ENCODE assay signal across 11 mouse cellular contexts in the genomic region with DNA sequence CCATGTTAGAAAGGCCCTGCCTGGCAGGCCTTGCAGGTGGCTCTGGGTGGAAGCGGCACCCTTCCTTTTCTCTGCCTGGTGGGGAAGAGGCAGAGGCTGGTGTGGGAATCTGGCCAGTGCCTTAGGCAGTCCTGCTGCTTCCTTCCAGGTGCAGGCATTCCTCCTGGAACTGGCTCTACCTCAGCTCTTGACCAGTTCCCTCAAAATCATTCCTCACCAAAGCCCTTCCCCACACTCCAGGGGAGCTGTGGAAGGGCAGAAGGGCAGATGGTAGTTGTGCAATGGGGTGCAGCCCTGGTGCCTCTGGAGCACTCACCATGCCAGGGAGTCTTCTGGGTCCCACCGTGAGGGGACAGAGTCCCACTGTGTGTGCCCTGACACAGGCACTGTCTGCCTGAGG. TPM values are rescaled to one million over a fixed set of nuclear protein-coding genes. Genes with fewer than 3 reads are reported as not detected.
DNase-seq lines count a peak whose midpoint lies in the region; ATAC-seq and TF ChIP-seq lines count a peak whose summit lies in the region.
"Had no signal": no experiment of that assay in that cellular context is flagged by ENCODE, and none has a peak within 500 bp of the region (broad histone marks: within the 10 kb centered on the region; RNA-seq: fewer than 3 reads in every experiment).

No protein-coding gene starts in this region.

- H3K36me3 ChIP-seq in kidney, embryonic 15.5 days: no peaks in the 10 kb centered on the region
- no peaks in the 10 kb centered on the region; the same call in 1 of the 2 replicates for H3K36me3 ChIP-seq in kidney, embryonic 14.5 days (ENCODE audit: control insufficient read depth, insufficient read depth, low read length)
- no peaks in the 10 kb centered on the region for H3K36me3 ChIP-seq in ES-Bruce4 (ENCODE audit: control insufficient read depth, insufficient read depth, low read length, poor library complexity, severe bottlenecking)
- H3K36me3 ChIP-seq in embryonic facial prominence, embryonic 14.5 days (ENCODE audit: control insufficient read depth, insufficient read depth, low read length): no peaks in the 10 kb centered on the region
- H3K36me3 ChIP-seq in limb, embryonic 14.5 days (ENCODE audit: control insufficient read depth, insufficient read depth, low read length): 0 out of 2 replicates have a peak, but pooled peaks cover 2% of the 10 kb centered on the region

- H3K4me1 ChIP-seq in kidney, embryonic 15.5 days: peaks cover 84% of the 10 kb centered on the region
- peaks cover 47% of the 10 kb centered on the region for H3K4me1 ChIP-seq in kidney, embryonic 14.5 days (ENCODE audit: control insufficient read depth, insufficient read depth, low read length)
- peaks cover 10% of the 10 kb centered on the region for H3K4me1 ChIP-seq in ES-Bruce4 (ENCODE audit: control insufficient read depth, insufficient read depth, low read length)
- peaks cover 45% of the 10 kb centered on the region for H3K4me1 ChIP-seq in embryonic facial prominence, embryonic 14.5 days (ENCODE audit: control insufficient read depth, insufficient read depth, low read length)
- peaks cover 41% of the 10 kb centered on the region for H3K4me1 ChIP-seq in limb, embryonic 14.5 days (ENCODE audit: control insufficient read depth, insufficient read depth, low read length)

- TF ChIP-seq CTCF in ES-Bruce4 (IDR thresholded peaks at IDR 0.05; ENCODE audit: low read depth, low read length): no peak

- no peak for TF ChIP-seq EP300 in ES-Bruce4 (IDR thresholded peaks at IDR 0.05; ENCODE audit: insufficient read depth, low read depth, low read length)

- no peak for DNase-seq in embryonic facial prominence, embryonic 14.5 days (ENCODE audit: low spot score)
- DNase-seq in limb, embryonic 14.5 days (ENCODE audit: low spot score): no peak
- no peak for DNase-seq in spleen, adult 12 weeks (ENCODE audit: low spot score)
- no peak for DNase-seq in left cerebral cortex, postnatal 25 days (ENCODE audit: low spot score in 2 of 2)
- DNase-seq: cerebellum, postnatal 14 days; gastrocnemius, postnatal 36 days had no signal

- intact Hi-C loops in left cerebral cortex, postnatal 25 days (cut with DNase I): no loop called here

- H3K9ac ChIP-seq in kidney, embryonic 15.5 days: no peak overlapping the region
- H3K9ac ChIP-seq in kidney, embryonic 14.5 days (ENCODE audit: low read depth, low read length): no peak overlapping the region
- H3K9ac ChIP-seq in ES-Bruce4 (ENCODE audit: low read depth, poor library complexity, severe bottlenecking): peak overlapping the region; percentile 40
- H3K9ac ChIP-seq in embryonic facial prominence, embryonic 14.5 days (ENCODE audit: low read depth, low read length): no peak overlapping the region
- no peak overlapping the region for H3K9ac ChIP-seq in limb, embryonic 14.5 days (ENCODE audit: low read depth, low read length, severe bottlenecking)

- no peak overlapping the region for H3K4me3 ChIP-seq in kidney, embryonic 15.5 days (replicated peaks)
- H3K4me3 ChIP-seq in kidney, embryonic 14.5 days (ENCODE audit: low read length): no peak overlapping the region
- H3K4me3 ChIP-seq in ES-Bruce4 (ENCODE audit: low read depth, low read length): no peak overlapping the region
- H3K4me3 ChIP-seq in embryonic facial prominence, embryonic 14.5 days (ENCODE audit: low read depth, low read length): no peak overlapping the region
- H3K4me3 ChIP-seq in limb, embryonic 14.5 days (replicated peaks; ENCODE audit: low read length): no peak overlapping the region

- H3K27me3 ChIP-seq in kidney, embryonic 15.5 days: no peaks in the 10 kb centered on the region
- H3K27me3 ChIP-seq in kidney, embryonic 14.5 days (ENCODE audit: control insufficient read depth, insufficient read depth, low read length): no peaks in the 10 kb centered on the region
- no peaks in the 10 kb centered on the region for H3K27me3 ChIP-seq in ES-Bruce4 (ENCODE audit: control insufficient read depth, insufficient read depth, low read length, poor library complexity, severe bottlenecking)
- no peaks in the 10 kb centered on the region for H3K27me3 ChIP-seq in embryonic facial prominence, embryonic 14.5 days (replicated peaks; ENCODE audit: control insufficient read depth, insufficient read depth, low read length)
- no peaks in the 10 kb centered on the region for H3K27me3 ChIP-seq in limb, embryonic 14.5 days (ENCODE audit: control insufficient read depth, insufficient read depth, low read length)

- no peak for ATAC-seq in kidney, embryonic 15.5 days (replicated peaks; ENCODE audit: low FRiP score)
- ATAC-seq in kidney, embryonic 14.5 days (ENCODE audit: low FRiP score, low TSS enrichment): no peak
- ATAC-seq in embryonic facial prominence, embryonic 14.5 days (ENCODE audit: low read depth): no peak
- ATAC-seq in limb, embryonic 14.5 days (ENCODE audit: low FRiP score, low read depth): no peak
- ATAC-seq in frontal cortex, adult (ENCODE audit: low TSS enrichment): no peak
- ATAC-seq: midbrain, embryonic 16.5 days had no signal

- no peaks in the 10 kb centered on the region for H3K9me3 ChIP-seq in kidney, embryonic 15.5 days (replicated peaks)
- no peaks in the 10 kb centered on the region for H3K9me3 ChIP-seq in kidney, embryonic 14.5 days (ENCODE audit: control insufficient read depth, low read length)
- no peaks in the 10 kb centered on the region for H3K9me3 ChIP-seq in ES-Bruce4 (replicated peaks; ENCODE audit: control insufficient read depth, insufficient read depth, low read length, poor library complexity, severe bottlenecking)
- H3K9me3 ChIP-seq in embryonic facial prominence, embryonic 14.5 days (ENCODE audit: control insufficient read depth, low read length): no peaks in the 10 kb centered on the region
- no peaks in the 10 kb centered on the region for H3K9me3 ChIP-seq in limb, embryonic 14.5 days (ENCODE audit: control insufficient read depth, low read length)

- 79% methylated on average over 2 of the region's 2 CpGs for WGBS in kidney, embryonic 15.5 days
- 88% methylated on average over 2 of the region's 2 CpGs for WGBS in kidney, embryonic 14.5 days
- 44% methylated on average over 2 of the region's 2 CpGs for WGBS in embryonic facial prominence, embryonic 14.5 days
- WGBS in limb, embryonic 14.5 days: 58% methylated on average over 2 of the region's 2 CpGs

- H3K27ac ChIP-seq in kidney, embryonic 15.5 days: 0 out of 2 replicates have a peak overlapping the region, but pooled peaks have one; percentile 87
- no peak overlapping the region for H3K27ac ChIP-seq in kidney, embryonic 14.5 days (ENCODE audit: low read depth, low read length)
- peak overlapping the region; percentile 89 for H3K27ac ChIP-seq in ES-Bruce4 (ENCODE audit: insufficient read depth, low read length)
- H3K27ac ChIP-seq in embryonic facial prominence, embryonic 14.5 days (replicated peaks; ENCODE audit: low read depth, low read length): peak overlapping the region; percentile 71
- H3K27ac ChIP-seq in limb, embryonic 14.5 days (replicated peaks; ENCODE audit: low read depth, low read length): 0 out of 2 replicates have a peak overlapping the region, but pooled peaks have one; percentile 41

- no peak overlapping the region for H3K4me2 ChIP-seq in kidney, embryonic 15.5 days
- no peak overlapping the region for H3K4me2 ChIP-seq in kidney, embryonic 14.5 days (replicated peaks; ENCODE audit: low read depth, low read length)
- H3K4me2 ChIP-seq in embryonic facial prominence, embryonic 14.5 days (ENCODE audit: low read depth, low read length): peak overlapping the region; percentile 25; the same call in 1 of the 2 replicates
- no peak overlapping the region for H3K4me2 ChIP-seq in limb, embryonic 14.5 days (replicated peaks; ENCODE audit: low read depth, low read length, severe bottlenecking)

- TF ChIP-seq POLR2A in ES-Bruce4 (IDR thresholded peaks at IDR 0.05; ENCODE audit: insufficient read depth, low read length): no peak
- no peak for TF ChIP-seq POLR2A in limb, embryonic 14.5 days (IDR thresholded peaks at IDR 0.05; ENCODE audit: borderline replicate concordance, extremely low read depth, insufficient read depth, insufficient read length)

RNA-seq across cellular contexts. Expression of a gene that starts 6.1 kb away (rescaled TPM):
- polyA plus RNA-seq in kidney, embryonic 15.5 days (2015; fragmentation: Nextera tagmentation; extraction: Ambion mirVana): 20.8 and 22.3 TPM in 2 replicates
- polyA plus RNA-seq in kidney, embryonic 14.5 days (2014; fragmentation: Nextera tagmentation; extraction: Ambion mirVana): 15.7 and 18.2 TPM in 2 replicates
- polyA plus RNA-seq in ES-Bruce4 (2011; ENCODE audit: insufficient read depth, insufficient read length, low read depth, missing spikeins): 15.4 and 15.6 TPM in 2 replicates
- polyA plus RNA-seq in embryonic facial prominence, embryonic 14.5 days (2014; fragmentation: Nextera tagmentation; extraction: Ambion mirVana): 22.1 and 26.5 TPM in 2 replicates
- polyA plus RNA-seq in limb, embryonic 14.5 days (2012; rRNA removed): 29.5 and 36.5 TPM in 2 replicates
- 23.4 and 28.1 TPM in 2 replicates for polyA plus RNA-seq in limb, embryonic 14.5 days (2014; fragmentation: Nextera tagmentation; extraction: Ambion mirVana)
- total RNA-seq in left cerebral cortex, postnatal 25 days (2021): 100 to 1,000 TPM; 259 to 273 TPM

RNA-seq across cellular contexts. Expression of a gene that starts 23.2 kb away (rescaled TPM):
- polyA plus RNA-seq in kidney, embryonic 15.5 days (2015; fragmentation: Nextera tagmentation; extraction: Ambion mirVana): 94.1 and 101 TPM in 2 replicates
- polyA plus RNA-seq in kidney, embryonic 14.5 days (2014; fragmentation: Nextera tagmentation; extraction: Ambion mirVana): 87.1 and 94.0 TPM in 2 replicates
- polyA plus RNA-seq in ES-Bruce4 (2011; ENCODE audit: insufficient read depth, insufficient read length, low read depth, missing spikeins): 25.4 and 34.0 TPM in 2 replicates
- 77.9 and 89.3 TPM in 2 replicates for polyA plus RNA-seq in embryonic facial prominence, embryonic 14.5 days (2014; fragmentation: Nextera tagmentation; extraction: Ambion mirVana)
- 55.8 and 59.4 TPM in 2 replicates for polyA plus RNA-seq in limb, embryonic 14.5 days (2012; rRNA removed)
- polyA plus RNA-seq in limb, embryonic 14.5 days (2014; fragmentation: Nextera tagmentation; extraction: Ambion mirVana): 96.0 and 101 TPM in 2 replicates
- 10 to 100 TPM; 44.8 to 47.8 TPM for total RNA-seq in left cerebral cortex, postnatal 25 days (2021)
